Mouse (Mus musculus) liver, adult 2 months (tissue): ENCODE results near the gene Efcab11. TPM values are rescaled to one million over a fixed set of nuclear protein-coding genes. Genes with fewer than 3 reads are reported as not detected.

Experiments
- DNase-seq: peaks from one replicate; pipeline ENCODE4 v3.0.0-alpha.2; 2011; ENCODE audit warnings: low read depth, low spot score; ENCODE audit errors: extremely low read depth
- H3K27ac ChIP-seq: fragments of 200-500 bp; replicated peaks from 2 replicates; pipeline ENCODE4 v1.5.1; 2012; ENCODE audit warnings: low read depth, mild to moderate bottlenecking, control low read depth, inconsistent platforms, low read length; ENCODE audit not compliant: insufficient read depth
- H3K27me3 ChIP-seq: fragments of 200-500 bp; 2 replicates; pipeline ENCODE4 v1.6.1; 2012; ENCODE audit warnings: mild to moderate bottlenecking, moderate library complexity, low read length, inconsistent platforms; ENCODE audit not compliant: control insufficient read depth, insufficient read depth
- H3K36me3 ChIP-seq: fragments of 200-500 bp; 2 replicates; pipeline ENCODE4 v1.6.1; 2012; ENCODE audit warnings: low read length, inconsistent platforms; ENCODE audit not compliant: control insufficient read depth, insufficient read depth
- H3K4me1 ChIP-seq: fragments of 200-500 bp; 2 replicates; pipeline ENCODE4 v1.6.1; 2011; ENCODE audit warnings: low read length; ENCODE audit not compliant: control insufficient read depth, insufficient read depth
- H3K4me3 ChIP-seq: fragments of 200-500 bp; 2 replicates; pipeline ENCODE4 v1.5.1; 2011; ENCODE audit warnings: low read depth, mild to moderate bottlenecking, control low read depth, low read length, moderate library complexity; ENCODE audit not compliant: insufficient read depth
- H3K79me2 ChIP-seq: fragments of 200-500 bp; 2 replicates; pipeline ENCODE4 v1.6.1; 2012; ENCODE audit warnings: inconsistent platforms, mild to moderate bottlenecking, low read length, moderate library complexity; ENCODE audit not compliant: control insufficient read depth, insufficient read depth
- H3K9ac ChIP-seq: fragments of 200-500 bp; 2 replicates; pipeline ENCODE4 v1.6.1; 2012; ENCODE audit warnings: low read depth, mild to moderate bottlenecking, control low read depth, inconsistent platforms, low read length
- CTCF ChIP-seq: fragments of 200-500 bp; IDR thresholded peaks from 2 replicates; pipeline ENCODE4 v1.5.1; 2011; ENCODE audit warnings: low read depth, low read length, control low read depth
- POLR2A ChIP-seq: fragments of 200-500 bp; IDR thresholded peaks from 2 replicates; pipeline ENCODE4 v1.6.1; 2011; ENCODE audit warnings: low read length, control low read depth; ENCODE audit not compliant: insufficient read depth; ENCODE audit errors: extremely low read depth
- WGBS: fragments of 180-500 bp; shearing (Covaris S2); methylation state at CpG from one replicate; pipeline ENCODE4 v1.1.7; 2018; 5-methylcytosine and 5-hydroxymethylcytosine counted together
- polyA plus RNA-seq: library from polyadenylated mRNA; depleted of rRNA; stranded (reverse); fragments of >200 nt; gene quantifications from 2 replicates; pipeline ENCODE4 v1.2.3, GENCODE M21; 2012
- total RNA-seq: library from RNA; depleted of rRNA; stranded (reverse); fragments of >200 nt; gene quantifications from 2 replicates; pipeline ENCODE4 v1.2.3, GENCODE M21; 2014

The Efcab11 gene
- total and polyA plus RNA-seq, 2 experiments = 0.12 to 0.28 TPM

GRCm38 (mm10) chr12:99793465-99794157 is 90.6 kb downstream of the Efcab11 start:
- Histone ChIP-seq H3K9ac (no peak overlapping the region), H3K79me2 (no peaks in the 10 kb centered on the region), H3K36me3 (no peaks in the 10 kb centered on the region), H3K4me3 (no peak overlapping the region), H3K4me1 (no peaks in the 10 kb centered on the region), H3K27ac (no peak overlapping the region), H3K27me3 (no peaks in the 10 kb centered on the region)
- TF ChIP-seq CTCF (no peak), POLR2A (no peak)
- DNase-seq = no peak
- 78% methylated on average over 10 of the region's 10 CpGs for WGBS

- Histone ChIP-seq H3K4me3 (no peak overlapping the region), H3K27ac (no peak overlapping the region), H3K27me3 (no peaks in the 10 kb centered on the region), H3K4me1 (no peaks in the 10 kb centered on the region), H3K79me2 (no peaks in the 10 kb centered on the region), H3K9ac (no peak overlapping the region), H3K36me3 (no peaks in the 10 kb centered on the region)
- 83% methylated on average over 5 of the region's 5 CpGs for WGBS
- no peak for TF ChIP-seq POLR2A
- no peak for TF ChIP-seq CTCF
- DNase-seq = peak; percentile 8
These were observed 94.8 kb downstream of the Efcab11 start for GRCm38 (mm10) chr12:99789283-99789960.

- DNase-seq = no peak
- no peak overlapping the region for H3K27ac ChIP-seq
- H3K4me3 ChIP-seq = no peak overlapping the region
- H3K4me1 ChIP-seq = no peaks in the 10 kb centered on the region
- 98% methylated on average over 5 of the region's 5 CpGs for WGBS
- no peak for TF ChIP-seq CTCF
- TF ChIP-seq POLR2A = no peak
- H3K79me2 ChIP-seq = no peaks in the 10 kb centered on the region
- H3K9ac ChIP-seq = no peak overlapping the region
- no peaks in the 10 kb centered on the region for H3K27me3 ChIP-seq
- H3K36me3 ChIP-seq = no peaks in the 10 kb centered on the region
These were observed 102.5 kb downstream of the Efcab11 start for GRCm38 (mm10) chr12:99781774-99782173.

DNA sequence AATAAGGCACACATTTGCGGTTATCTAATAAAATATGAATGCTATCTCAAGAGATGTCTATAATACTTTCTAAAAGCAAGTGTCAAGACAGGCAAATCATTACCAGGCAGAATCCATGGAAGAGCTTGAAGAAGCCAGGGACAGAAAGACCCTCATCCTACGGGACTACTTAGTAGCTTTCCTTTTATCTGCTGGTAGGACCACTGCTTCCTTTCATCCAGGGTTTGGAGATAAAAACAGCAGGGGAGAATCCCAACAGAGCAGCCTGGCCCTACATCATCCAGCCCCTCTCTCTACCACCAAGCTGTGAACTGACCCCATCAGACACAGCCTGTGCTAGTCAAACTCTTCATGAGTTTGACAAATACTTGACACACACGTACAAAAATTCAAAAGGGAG is 103.8 kb downstream of the Efcab11 start:
- no peaks in the 10 kb centered on the region for H3K79me2 ChIP-seq
- 90% methylated on average over 3 of the region's 3 CpGs for WGBS
- H3K4me3 ChIP-seq = no peak overlapping the region
- no peak for TF ChIP-seq POLR2A
- no peaks in the 10 kb centered on the region for H3K27me3 ChIP-seq
- H3K4me1 ChIP-seq = no peaks in the 10 kb centered on the region
- no peak overlapping the region for H3K27ac ChIP-seq
- H3K9ac ChIP-seq = no peak overlapping the region
- no peak for DNase-seq
- no peaks in the 10 kb centered on the region for H3K36me3 ChIP-seq

- Histone ChIP-seq H3K27me3 (no peaks in the 10 kb centered on the region), H3K36me3 (no peaks in the 10 kb centered on the region), H3K9ac (no peak overlapping the region), H3K27ac (no peak overlapping the region), H3K4me1 (no peaks in the 10 kb centered on the region), H3K79me2 (no peaks in the 10 kb centered on the region), H3K4me3 (no peak overlapping the region)
- DNase-seq = no peak
- TF ChIP-seq CTCF (no peak), POLR2A (no peak)
- WGBS = 93% methylated on average over 7 of the region's 7 CpGs
These were observed 104.3 kb downstream of the Efcab11 start for GRCm38 (mm10) chr12:99779908-99780307.
